Mouse (Mus musculus): ENCODE data around the gene Bloc1s4. TPM values are rescaled to one million over a fixed set of nuclear protein-coding genes. Genes with fewer than 3 reads are reported as not detected.
A peak's percentile ranks its signal among the peaks of the same experiment; 100 is the strongest.

Bloc1s4 gene
- total RNA-seq, 2 experiments from 2014 or later = 17.3 to 22.5 TPM

- no peak for DNase-seq (ENCODE audit: low spot score in 2 of 2)
- intact Hi-C loops (cut with DNase I) = loop anchor here (5.0 to 10.0 kb wide), 3 partner anchors 162 to 762 kb away; no protein-coding TSS in a partner anchor
Observed at GRCm38 (mm10) chr5:36747071-36747470, 1.4 kb downstream of the Bloc1s4 start.

GRCm38 (mm10) chr5:36742126-36742848, 6.2 kb downstream of the Bloc1s4 start:
- intact Hi-C loops (cut with DNase I) = loop anchor here (2.0 to 10.0 kb wide), 5 partner anchors 137 to 757 kb away; partner anchors contain the start of gene Grpel1
- peak; percentile 72 to 82 for DNase-seq (ENCODE audit: low spot score in 2 of 2)

GRCm38 (mm10) chr5:36739829-36740228, 8.6 kb downstream of the Bloc1s4 start:
- no peak for DNase-seq (ENCODE audit: low spot score in 2 of 2)
- intact Hi-C loops (cut with DNase I) = loop anchor here (2.0 to 10.0 kb wide), 5 partner anchors 43 to 755 kb away; partner anchors contain the start of genes D5Ertd579e and Grpel1

GRCm38 (mm10) chr5:36738799-36739615, 9.4 kb downstream of the Bloc1s4 start:
- intact Hi-C loops (cut with DNase I) = loop anchor here (2.0 kb wide), 1 partner anchor 42 kb away; the partner anchor contains the start of gene D5Ertd579e
- DNase-seq (ENCODE audit: low spot score in 2 of 2) = peak; percentile 31 to 47

GRCm38 (mm10) chr5:36737765-36738164, 10.7 kb downstream of the Bloc1s4 start:
- no peak for DNase-seq (ENCODE audit: low spot score in 2 of 2)
- intact Hi-C loops (cut with DNase I) = loop anchor here (2.0 kb wide), 1 partner anchor 41 kb away; the partner anchor contains the start of gene D5Ertd579e

- intact Hi-C loops (cut with DNase I) = no loop called here
- DNase-seq (ENCODE audit: low spot score in 2 of 2) = no peak
Observed at GRCm38 (mm10) chr5:36736009-36736408, 12.4 kb downstream of the Bloc1s4 start.

- no peak for DNase-seq (ENCODE audit: low spot score in 2 of 2)
- intact Hi-C loops (cut with DNase I) = no loop called here
Observed at GRCm38 (mm10) chr5:36735106-36735505, 13.3 kb downstream of the Bloc1s4 start.

- intact Hi-C loops (cut with DNase I) = no loop called here
- DNase-seq (ENCODE audit: low spot score in 2 of 2) = no peak
Observed at GRCm38 (mm10) chr5:36733405-36733804, 15.0 kb downstream of the Bloc1s4 start.

GRCm38 (mm10) chr5:36731901-36732652, 16.4 kb downstream of the Bloc1s4 start:
- intact Hi-C loops (cut with DNase I) = no loop called here
- DNase-seq (ENCODE audit: low spot score in 2 of 2) = no peak

- no peak for DNase-seq (ENCODE audit: low spot score in 2 of 2)
- intact Hi-C loops (cut with DNase I) = no loop called here
Observed at GRCm38 (mm10) chr5:36730689-36731088, 17.8 kb downstream of the Bloc1s4 start.

GRCm38 (mm10) chr5:36729923-36730322, 18.5 kb downstream of the Bloc1s4 start:
- intact Hi-C loops (cut with DNase I) = no loop called here
- DNase-seq (ENCODE audit: low spot score in 2 of 2) = no peak

GRCm38 (mm10) chr5:36729086-36729473, 19.4 kb downstream of the Bloc1s4 start:
- DNase-seq (ENCODE audit: low spot score in 2 of 2) = no peak
- intact Hi-C loops (cut with DNase I) = no loop called here

- DNase-seq (ENCODE audit: low spot score in 2 of 2) = no peak
- intact Hi-C loops (cut with DNase I) = no loop called here
Observed at GRCm38 (mm10) chr5:36728403-36729085, 19.9 kb downstream of the Bloc1s4 start.

- no peak for DNase-seq (ENCODE audit: low spot score in 2 of 2)
- intact Hi-C loops (cut with DNase I) = no loop called here
Observed at GRCm38 (mm10) chr5:36727776-36728175, 20.7 kb downstream of the Bloc1s4 start.

GRCm38 (mm10) chr5:36727136-36727535, 21.3 kb downstream of the Bloc1s4 start:
- no peak for DNase-seq (ENCODE audit: low spot score in 2 of 2)
- intact Hi-C loops (cut with DNase I) = no loop called here

GRCm38 (mm10) chr5:36726387-36726801, 22.1 kb downstream of the Bloc1s4 start:
- intact Hi-C loops (cut with DNase I) = no loop called here
- no peak for DNase-seq (ENCODE audit: low spot score in 2 of 2)

GRCm38 (mm10) chr5:36725861-36726260, 22.6 kb downstream of the Bloc1s4 start:
- no peak for DNase-seq (ENCODE audit: low spot score in 2 of 2)

GRCm38 (mm10) chr5:36724274-36724673, 24.2 kb downstream of the Bloc1s4 start:
- intact Hi-C loops (cut with DNase I) = no loop called here
- DNase-seq (ENCODE audit: low spot score in 2 of 2) = no peak

More at GRCm38 (mm10) chr5:36725861-36726260, 22.6 kb downstream of the Bloc1s4 start:
- intact Hi-C loops (cut with DNase I) = no loop called here

- DNase-seq (ENCODE audit: low spot score in 2 of 2) = no peak
Observed at GRCm38 (mm10) chr5:36723356-36723755, 25.1 kb downstream of the Bloc1s4 start.

More at GRCm38 (mm10) chr5:36723356-36723755, 25.1 kb downstream of the Bloc1s4 start:
- intact Hi-C loops (cut with DNase I) = no loop called here

Data from left cerebral cortex, postnatal 36 days (tissue).